Mouse (Mus musculus): ENCODE results near the gene D10Jhu81e. TPM values are rescaled to one million over a fixed set of nuclear protein-coding genes. Genes with fewer than 3 reads are reported as not detected.

The D10Jhu81e gene
- polyA plus RNA-seq, 1 experiment from 2014 or later: 42.1 TPM

- ATAC-seq (ENCODE audit: insufficient number of reproducible peaks, low FRiP score, low TSS enrichment, low read depth): no peak
- H3K9ac ChIP-seq: no peak overlapping the region
- no peaks in the 10 kb centered on the region for H3K9me3 ChIP-seq
- 89% methylated on average over 12 of the region's 12 CpGs for WGBS
- no peak overlapping the region for H3K4me3 ChIP-seq
- no peak overlapping the region for H3K27ac ChIP-seq
- no peaks in the 10 kb centered on the region for H3K27me3 ChIP-seq
- H3K36me3 ChIP-seq: peaks cover 69% of the 10 kb centered on the region
- no peak overlapping the region for H3K4me2 ChIP-seq
- H3K4me1 ChIP-seq: peaks cover 11% of the 10 kb centered on the region
Measured at GRCm38 (mm10) chr10:78162646-78163045, 6.9 kb downstream of the D10Jhu81e start.

- Histone ChIP-seq H3K9me3 (no peaks in the 10 kb centered on the region), H3K4me3 (no peak overlapping the region), H3K27ac (no peak overlapping the region), H3K27me3 (no peaks in the 10 kb centered on the region), H3K4me2 (no peak overlapping the region), H3K4me1 (peaks cover 11% of the 10 kb centered on the region), H3K9ac (no peak overlapping the region), H3K36me3 (peaks cover 54% of the 10 kb centered on the region)
- ATAC-seq (ENCODE audit: insufficient number of reproducible peaks, low FRiP score, low TSS enrichment, low read depth): no peak
- 79% methylated on average over 8 of the region's 8 CpGs for WGBS
Measured at GRCm38 (mm10) chr10:78161096-78161495, 8.5 kb downstream of the D10Jhu81e start.

GRCm38 (mm10) chr10:78160369-78161095 lies 9.1 kb downstream of the D10Jhu81e start:
- Histone ChIP-seq H3K9me3 (no peaks in the 10 kb centered on the region), H3K4me2 (no peak overlapping the region), H3K27ac (no peak overlapping the region), H3K4me3 (no peak overlapping the region), H3K4me1 (peaks cover 11% of the 10 kb centered on the region), H3K27me3 (no peaks in the 10 kb centered on the region), H3K9ac (no peak overlapping the region), H3K36me3 (peaks cover 48% of the 10 kb centered on the region)
- WGBS: 86% methylated on average over 16 of the region's 16 CpGs
- ATAC-seq (ENCODE audit: insufficient number of reproducible peaks, low FRiP score, low TSS enrichment, low read depth): 0 out of 2 replicates have a peak, but pooled peaks have one; percentile 13

- peaks cover 42% of the 10 kb centered on the region for H3K36me3 ChIP-seq
- ATAC-seq (ENCODE audit: insufficient number of reproducible peaks, low FRiP score, low TSS enrichment, low read depth): peak; percentile 48
- no peak overlapping the region for H3K9ac ChIP-seq
- H3K4me2 ChIP-seq: peak overlapping the region; percentile 38
- H3K9me3 ChIP-seq: no peaks in the 10 kb centered on the region
- H3K4me3 ChIP-seq: no peak overlapping the region; the same call in 1 of the 2 replicates
- 2% methylated on average over 7 of the region's 7 CpGs for WGBS
- no peaks in the 10 kb centered on the region for H3K27me3 ChIP-seq
- peaks cover 11% of the 10 kb centered on the region for H3K4me1 ChIP-seq
- H3K27ac ChIP-seq: no peak overlapping the region
Measured at GRCm38 (mm10) chr10:78159906-78160305, 9.7 kb downstream of the D10Jhu81e start.

- Histone ChIP-seq H3K27ac (no peak overlapping the region), H3K4me3 (peak overlapping the region; percentile 19; the same call in 1 of the 2 replicates), H3K36me3 (peaks cover 36% of the 10 kb centered on the region), H3K27me3 (no peaks in the 10 kb centered on the region), H3K9me3 (no peaks in the 10 kb centered on the region), H3K4me2 (peak overlapping the region; percentile 38), H3K9ac (no peak overlapping the region), H3K4me1 (peaks cover 11% of the 10 kb centered on the region)
- 12% methylated on average over 17 of the region's 17 CpGs for WGBS
- no peak for ATAC-seq (ENCODE audit: insufficient number of reproducible peaks, low FRiP score, low TSS enrichment, low read depth)
Measured at GRCm38 (mm10) chr10:78159252-78159878, 10.2 kb downstream of the D10Jhu81e start.

GRCm38 (mm10) chr10:78158041-78158440 lies 11.5 kb downstream of the D10Jhu81e start:
- H3K4me1 ChIP-seq: peaks cover 11% of the 10 kb centered on the region
- no peaks in the 10 kb centered on the region for H3K27me3 ChIP-seq
- H3K4me2 ChIP-seq: no peak overlapping the region
- H3K9ac ChIP-seq: no peak overlapping the region
- no peak overlapping the region for H3K4me3 ChIP-seq
- ATAC-seq (ENCODE audit: insufficient number of reproducible peaks, low FRiP score, low TSS enrichment, low read depth): no peak
- WGBS: 85% methylated on average over 15 of the region's 15 CpGs
- no peak overlapping the region for H3K27ac ChIP-seq
- H3K36me3 ChIP-seq: peaks cover 24% of the 10 kb centered on the region
- H3K9me3 ChIP-seq: no peaks in the 10 kb centered on the region

- Histone ChIP-seq H3K27me3 (no peaks in the 10 kb centered on the region), H3K4me3 (no peak overlapping the region), H3K9me3 (no peaks in the 10 kb centered on the region), H3K36me3 (peaks cover 13% of the 10 kb centered on the region), H3K9ac (no peak overlapping the region), H3K4me1 (peaks cover 11% of the 10 kb centered on the region), H3K4me2 (no peak overlapping the region), H3K27ac (no peak overlapping the region)
- no peak for ATAC-seq (ENCODE audit: insufficient number of reproducible peaks, low FRiP score, low TSS enrichment, low read depth)
- WGBS: 75% methylated on average over 6 of the region's 6 CpGs
Measured at GRCm38 (mm10) chr10:78156926-78157325, 12.7 kb downstream of the D10Jhu81e start.

GRCm38 (mm10) chr10:78148834-78149766 lies 20.5 kb downstream of the D10Jhu81e start:
- Histone ChIP-seq H3K27me3 (no peaks in the 10 kb centered on the region), H3K27ac (no peak overlapping the region), H3K36me3 (no peaks in the 10 kb centered on the region), H3K4me2 (no peak overlapping the region), H3K9ac (no peak overlapping the region), H3K9me3 (no peaks in the 10 kb centered on the region), H3K4me1 (no peaks in the 10 kb centered on the region), H3K4me3 (no peak overlapping the region)
- 62% methylated on average over 10 of the region's 10 CpGs for WGBS
- ATAC-seq (ENCODE audit: insufficient number of reproducible peaks, low FRiP score, low TSS enrichment, low read depth): no peak

GRCm38 (mm10) chr10:78147908-78148441 lies 21.6 kb downstream of the D10Jhu81e start:
- Histone ChIP-seq H3K36me3 (no peaks in the 10 kb centered on the region), H3K4me3 (no peak overlapping the region), H3K27ac (no peak overlapping the region), H3K4me2 (no peak overlapping the region), H3K4me1 (no peaks in the 10 kb centered on the region), H3K9ac (no peak overlapping the region), H3K27me3 (no peaks in the 10 kb centered on the region), H3K9me3 (no peaks in the 10 kb centered on the region)
- 77% methylated on average over 4 of the region's 4 CpGs for WGBS
- no peak for ATAC-seq (ENCODE audit: insufficient number of reproducible peaks, low FRiP score, low TSS enrichment, low read depth)

GRCm38 (mm10) chr10:78143727-78144505 lies 25.7 kb downstream of the D10Jhu81e start:
- ATAC-seq (ENCODE audit: insufficient number of reproducible peaks, low FRiP score, low TSS enrichment, low read depth): no peak
- WGBS: 48% methylated on average over 8 of the region's 8 CpGs
- no peaks in the 10 kb centered on the region for H3K27me3 ChIP-seq
- H3K4me3 ChIP-seq: no peak overlapping the region
- H3K9me3 ChIP-seq: no peaks in the 10 kb centered on the region
- H3K27ac ChIP-seq: no peak overlapping the region
- no peak overlapping the region for H3K4me2 ChIP-seq
- no peak overlapping the region for H3K9ac ChIP-seq
- H3K36me3 ChIP-seq: no peaks in the 10 kb centered on the region
- peaks cover 8% of the 10 kb centered on the region for H3K4me1 ChIP-seq

- ATAC-seq (ENCODE audit: insufficient number of reproducible peaks, low FRiP score, low TSS enrichment, low read depth): no peak
- H3K27me3 ChIP-seq: no peaks in the 10 kb centered on the region
- H3K36me3 ChIP-seq: no peaks in the 10 kb centered on the region
- H3K4me1 ChIP-seq: peaks cover 13% of the 10 kb centered on the region
- H3K9me3 ChIP-seq: no peaks in the 10 kb centered on the region
- H3K4me3 ChIP-seq: no peak overlapping the region
- 73% methylated on average over 3 of the region's 3 CpGs for WGBS
- H3K4me2 ChIP-seq: no peak overlapping the region
- no peak overlapping the region for H3K9ac ChIP-seq
- no peak overlapping the region for H3K27ac ChIP-seq
Measured at GRCm38 (mm10) chr10:78140843-78141242, 28.7 kb downstream of the D10Jhu81e start.

Measured in limb, embryonic 15.5 days (tissue).